Mouse (Mus musculus) heart, embryonic 11.5 days (tissue): ENCODE data around the gene Arhgap35. TPM values are rescaled to one million over a fixed set of nuclear protein-coding genes. Genes with fewer than 3 reads are reported as not detected.

Source experiments
- ATAC-seq: fragments of 200-750 bp; cut with Nextera tagmentation; replicated peaks from 2 replicates; pipeline ENCODE4 v1.8.0; 2017; ENCODE audit warnings: moderate library complexity; ENCODE audit not compliant: insufficient number of reproducible peaks, low FRiP score, low TSS enrichment
- H3K27ac ChIP-seq: fragments of 300-500 bp; sonication (generic); 2 replicates; pipeline ENCODE4 v1.5.1; 2014; ENCODE audit warnings: mild to moderate bottlenecking, low read depth, low read length
- H3K27me3 ChIP-seq: fragments of 300-500 bp; sonication (generic); 2 replicates; pipeline ENCODE4 v1.6.1; 2014; ENCODE audit warnings: mild to moderate bottlenecking, low read length, mixed read lengths; ENCODE audit not compliant: control insufficient read depth, insufficient read depth
- H3K36me3 ChIP-seq: fragments of 300-500 bp; sonication (generic); 2 replicates; pipeline ENCODE4 v1.6.1; 2014; ENCODE audit warnings: mild to moderate bottlenecking, low read length, moderate library complexity, mixed read lengths; ENCODE audit not compliant: control insufficient read depth, insufficient read depth
- H3K4me1 ChIP-seq: fragments of 300-500 bp; sonication (generic); 2 replicates; pipeline ENCODE4 v1.6.1; 2014; ENCODE audit warnings: low read length; ENCODE audit not compliant: control insufficient read depth, insufficient read depth
- H3K4me2 ChIP-seq: fragments of 300-500 bp; sonication (generic); 2 replicates; pipeline ENCODE4 v1.6.1; 2014; ENCODE audit warnings: mild to moderate bottlenecking, moderate library complexity
- H3K4me3 ChIP-seq: fragments of 300-500 bp; sonication (generic); 2 replicates; pipeline ENCODE4 v1.5.1; 2014; ENCODE audit warnings: low read depth, low read length
- H3K9ac ChIP-seq: fragments of 300-500 bp; sonication (generic); 2 replicates; pipeline ENCODE4 v1.6.1; 2014; ENCODE audit warnings: mild to moderate bottlenecking, low read depth, low read length, moderate library complexity
- H3K9me3 ChIP-seq: fragments of 300-500 bp; sonication (generic); replicated peaks from 2 replicates; pipeline ENCODE4 v1.6.1; 2016; ENCODE audit warnings: low read length; ENCODE audit not compliant: control insufficient read depth
- WGBS: fragments of 180-500 bp; shearing (Covaris S2); extraction: QIAGEN DNeasy Blood & Tissue Kit; methylation state at CpG from one replicate; pipeline ENCODE4 v1.1.7; 2014; ENCODE audit not compliant: insufficient replicate concordance; 5-methylcytosine and 5-hydroxymethylcytosine counted together
- polyA plus RNA-seq: library from polyadenylated mRNA; unstranded; fragments of >200 nt; fragmentation: Nextera tagmentation; extraction: Ambion mirVana; gene quantifications from 2 replicates; pipeline ENCODE4 v1.2.1, GENCODE M21; 2014

Arhgap35 gene
- polyA plus RNA-seq, 1 experiment from 2014 or later = 15.9 TPM

DNA sequence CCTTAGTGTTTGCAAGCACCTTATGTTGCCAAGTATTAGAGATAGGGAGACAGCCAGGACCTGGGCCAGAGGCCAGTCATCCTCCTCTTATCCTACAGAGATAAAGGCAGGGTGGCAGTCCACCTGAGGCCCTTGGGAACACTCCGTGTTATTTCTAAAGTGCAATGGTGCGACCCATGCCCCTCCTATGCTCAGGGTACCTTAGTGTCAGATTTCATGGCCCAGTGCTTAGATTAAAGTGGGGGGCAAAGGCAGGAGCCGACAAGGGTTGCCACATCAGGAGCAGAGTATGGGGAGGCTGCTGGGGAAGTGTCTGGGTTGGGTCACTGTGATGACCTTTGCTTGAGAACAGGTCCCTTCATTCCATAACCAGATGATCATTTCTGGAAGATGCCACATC, 118.5 kb downstream of the Arhgap35 start:
- WGBS = 76% methylated on average over 3 of the region's 3 CpGs
- no peaks in the 10 kb centered on the region for H3K4me1 ChIP-seq
- no peaks in the 10 kb centered on the region for H3K9me3 ChIP-seq
- no peak overlapping the region for H3K9ac ChIP-seq
- no peak overlapping the region for H3K4me2 ChIP-seq
- H3K27me3 ChIP-seq = no peaks in the 10 kb centered on the region
- H3K27ac ChIP-seq = no peak overlapping the region
- H3K4me3 ChIP-seq = no peak overlapping the region
- H3K36me3 ChIP-seq = peaks cover 21% of the 10 kb centered on the region
- ATAC-seq = no peak

GRCm38 (mm10) chr7:16493361-16493760, 121.4 kb downstream of the Arhgap35 start:
- no peaks in the 10 kb centered on the region for H3K4me1 ChIP-seq
- ATAC-seq = no peak
- H3K27ac ChIP-seq = no peak overlapping the region
- H3K27me3 ChIP-seq = no peaks in the 10 kb centered on the region
- 25% methylated on average over 2 of the region's 2 CpGs for whole genome bisulfite sequencing
- no peak overlapping the region for H3K4me3 ChIP-seq
- H3K9me3 ChIP-seq = no peaks in the 10 kb centered on the region
- no peak overlapping the region for H3K4me2 ChIP-seq
- peaks cover 21% of the 10 kb centered on the region for H3K36me3 ChIP-seq
- H3K9ac ChIP-seq = no peak overlapping the region

- no peaks in the 10 kb centered on the region for H3K4me1 ChIP-seq
Observed at GRCm38 (mm10) chr7:16492211-16492610, 122.6 kb downstream of the Arhgap35 start.

DNA sequence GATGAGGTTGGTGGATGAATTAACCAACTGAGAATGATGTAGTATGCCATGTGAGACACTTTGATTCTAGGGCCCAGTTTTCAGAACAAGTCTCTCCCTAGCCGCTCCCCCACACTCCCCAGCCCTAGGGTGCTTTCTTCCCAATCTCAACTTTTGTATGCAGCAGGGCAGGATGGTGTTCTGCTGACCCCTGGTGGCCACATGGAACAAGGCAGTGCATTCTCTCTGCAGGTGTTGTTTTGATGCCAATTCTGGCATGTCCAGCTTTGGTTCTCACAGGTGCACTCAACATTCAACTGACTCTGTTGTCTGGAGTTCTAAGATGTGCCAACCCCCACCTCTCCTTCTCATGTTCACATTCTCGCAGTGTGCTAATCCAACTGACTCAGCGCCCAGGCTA, 123.0 kb downstream of the Arhgap35 start:
- H3K27ac ChIP-seq = no peak overlapping the region
- 41% methylated on average over 3 of the region's 3 CpGs for WGBS
- ATAC-seq = no peak
- H3K9ac ChIP-seq = no peak overlapping the region
- peaks cover 9% of the 10 kb centered on the region; the same call in 1 of the 2 replicates for H3K36me3 ChIP-seq
- H3K4me3 ChIP-seq = no peak overlapping the region
- no peak overlapping the region for H3K4me2 ChIP-seq
- H3K4me1 ChIP-seq = no peaks in the 10 kb centered on the region
- H3K27me3 ChIP-seq = no peaks in the 10 kb centered on the region
- H3K9me3 ChIP-seq = no peaks in the 10 kb centered on the region

More at GRCm38 (mm10) chr7:16492211-16492610, 122.6 kb downstream of the Arhgap35 start:
- Histone ChIP-seq H3K9me3 (no peaks in the 10 kb centered on the region), H3K27ac (no peak overlapping the region), H3K36me3 (peaks cover 13% of the 10 kb centered on the region), H3K9ac (no peak overlapping the region), H3K27me3 (no peaks in the 10 kb centered on the region), H3K4me3 (no peak overlapping the region), H3K4me2 (no peak overlapping the region)
- ATAC-seq = no peak
- WGBS = 60% methylated on average over 3 of the region's 3 CpGs

GRCm38 (mm10) chr7:16489948-16490347, 124.8 kb downstream of the Arhgap35 start:
- Histone ChIP-seq H3K27me3 (no peaks in the 10 kb centered on the region), H3K4me2 (no peak overlapping the region), H3K9me3 (no peaks in the 10 kb centered on the region), H3K36me3 (no peaks in the 10 kb centered on the region), H3K9ac (no peak overlapping the region), H3K4me1 (no peaks in the 10 kb centered on the region), H3K27ac (no peak overlapping the region), H3K4me3 (no peak overlapping the region)
- 80% methylated on average over 9 of the region's 9 CpGs for WGBS
- no peak for ATAC-seq

DNA sequence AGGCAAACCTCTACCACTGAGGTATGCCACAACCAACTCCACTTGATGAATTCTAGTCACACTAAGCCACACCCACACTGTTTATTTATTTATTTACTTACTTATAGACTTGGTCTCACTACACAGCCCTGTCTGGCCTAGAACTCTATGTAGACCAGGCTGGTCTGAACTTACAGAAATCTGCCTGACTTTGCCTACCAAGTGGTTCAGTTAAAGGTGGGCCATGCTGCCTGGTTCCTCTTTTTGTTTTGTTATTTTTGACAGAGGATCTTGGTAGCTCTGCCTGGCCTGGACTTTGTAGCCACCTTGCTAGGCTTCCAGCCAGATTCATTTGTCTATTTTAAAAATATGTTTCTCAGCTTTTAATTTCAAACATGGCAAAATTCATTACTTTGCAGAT, 126.0 kb downstream of the Arhgap35 start:
- Histone ChIP-seq H3K9ac (no peak overlapping the region), H3K4me2 (no peak overlapping the region), H3K27me3 (no peaks in the 10 kb centered on the region), H3K4me3 (no peak overlapping the region), H3K27ac (no peak overlapping the region), H3K9me3 (no peaks in the 10 kb centered on the region), H3K36me3 (no peaks in the 10 kb centered on the region), H3K4me1 (no peaks in the 10 kb centered on the region)
- no peak for ATAC-seq

GRCm38 (mm10) chr7:16477628-16478027, 137.2 kb downstream of the Arhgap35 start, which contains the start of gene Npas1:
Gene Npas1, minus strand, starts transcription at chr7:16477728.
- no peaks in the 10 kb centered on the region for H3K36me3 ChIP-seq
- 76% methylated on average over 8 of the region's 8 CpGs for WGBS
- no peak for ATAC-seq
- peaks cover 46% of the 10 kb centered on the region for H3K27me3 ChIP-seq
- peak within 1 kb of the TSS; percentile 43 for H3K4me3 ChIP-seq
- H3K9me3 ChIP-seq = no peaks in the 10 kb centered on the region
- H3K4me1 ChIP-seq = peaks cover 18% of the 10 kb centered on the region
- peak within 1 kb of the TSS; percentile 63 for H3K4me2 ChIP-seq
- no peak within 1 kb of the TSS for H3K9ac ChIP-seq
- no peak within 1 kb of the TSS for H3K27ac ChIP-seq

DNA sequence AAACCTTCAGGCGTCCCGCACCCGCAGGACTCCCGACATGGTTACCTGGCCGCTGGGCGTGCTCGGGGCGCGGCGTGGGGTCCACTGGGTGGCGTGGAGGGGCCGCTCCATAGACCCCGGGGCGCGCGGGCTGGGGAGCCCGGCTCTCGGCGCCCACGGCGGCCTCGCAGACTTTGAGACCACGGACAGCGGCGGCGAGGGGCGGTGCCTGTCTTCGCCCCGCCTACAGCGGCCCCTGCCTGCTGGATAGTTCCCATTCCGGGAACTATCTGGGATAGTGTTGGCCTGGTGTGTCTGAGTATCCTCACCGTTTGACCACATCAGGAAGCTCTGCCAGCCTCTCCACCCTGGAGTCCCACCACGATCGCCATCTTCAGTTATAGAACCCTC, 138.2 kb downstream of the Arhgap35 start:
- no peaks in the 10 kb centered on the region for H3K36me3 ChIP-seq
- H3K27ac ChIP-seq = no peak overlapping the region
- peaks cover 18% of the 10 kb centered on the region for H3K4me1 ChIP-seq
- no peaks in the 10 kb centered on the region for H3K9me3 ChIP-seq
- peak overlapping the region; percentile 63 for H3K4me2 ChIP-seq
- H3K9ac ChIP-seq = no peak overlapping the region
- peak overlapping the region; percentile 43 for H3K4me3 ChIP-seq
- peaks cover 55% of the 10 kb centered on the region for H3K27me3 ChIP-seq
- under 1% methylated on average over 34 of the region's 34 CpGs for WGBS
- no peak for ATAC-seq

- Histone ChIP-seq H3K4me2 (peak overlapping the region; percentile 63), H3K27me3 (peaks cover 61% of the 10 kb centered on the region), H3K9me3 (no peaks in the 10 kb centered on the region), H3K4me1 (peaks cover 18% of the 10 kb centered on the region), H3K36me3 (no peaks in the 10 kb centered on the region), H3K4me3 (peak overlapping the region; percentile 43), H3K27ac (no peak overlapping the region), H3K9ac (no peak overlapping the region)
- WGBS = 1% methylated on average over 58 of the region's 59 CpGs
- no peak for ATAC-seq
Observed at GRCm38 (mm10) chr7:16475764-16476599, 138.8 kb downstream of the Arhgap35 start.
